Mouse (Mus musculus): ENCODE data around the gene Map1lc3b. TPM values are rescaled to one million over a fixed set of nuclear protein-coding genes. Genes with fewer than 3 reads are reported as not detected.

Gene Map1lc3b
- total RNA-seq, 1 experiment from 2014 or later: 161 TPM

- ATAC-seq (replicated peaks; ENCODE audit: insufficient number of reproducible peaks, low FRiP score, low TSS enrichment, poor library complexity, severe bottlenecking): peak; percentile 60; the same call in 1 of the 2 replicates
Measured at GRCm38 (mm10) chr8:121598892-121599291, 8.7 kb downstream of the Map1lc3b start.

DNA sequence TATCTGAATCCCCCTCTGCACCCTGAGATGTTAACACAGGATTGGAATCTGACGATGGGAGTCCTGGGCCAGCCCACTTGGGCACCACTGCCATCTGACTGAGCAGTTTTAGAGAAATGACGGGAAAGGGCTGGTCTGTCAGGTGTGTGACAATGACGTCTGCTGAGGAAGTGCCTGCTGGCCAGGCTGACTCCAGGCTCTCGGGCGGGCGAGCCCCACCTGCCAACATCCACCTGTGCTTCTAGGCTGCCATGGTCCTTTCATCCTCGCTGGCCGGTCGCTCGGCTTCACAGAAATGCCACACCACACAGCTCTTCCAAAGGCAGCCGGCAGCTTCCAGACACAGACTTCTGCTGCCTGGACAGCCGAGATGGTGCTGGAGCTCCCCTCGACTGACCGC, 9.7 kb downstream of the Map1lc3b start:
- no peak for ATAC-seq (replicated peaks; ENCODE audit: insufficient number of reproducible peaks, low FRiP score, low TSS enrichment, poor library complexity, severe bottlenecking)

DNA sequence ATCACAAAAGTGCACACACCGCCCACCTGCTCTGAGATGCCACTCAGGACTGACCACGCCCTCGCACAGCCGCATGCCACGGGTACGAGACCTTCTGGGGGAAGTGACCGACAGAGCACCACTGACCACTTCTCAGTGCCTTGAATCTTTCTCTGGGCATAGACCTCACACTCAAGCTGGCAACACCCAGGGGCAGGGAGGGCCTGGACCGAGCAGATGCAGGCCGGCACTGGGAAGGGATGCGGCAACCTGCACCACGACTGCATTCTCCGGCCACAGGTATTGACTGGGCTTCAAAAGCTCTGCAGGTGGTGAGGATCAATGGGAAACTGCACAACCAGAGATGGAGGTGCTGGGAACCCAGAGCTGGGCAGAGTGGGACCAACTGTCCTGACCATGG, 12.2 kb downstream of the Map1lc3b start:
- no peak for ATAC-seq (replicated peaks; ENCODE audit: insufficient number of reproducible peaks, low FRiP score, low TSS enrichment, poor library complexity, severe bottlenecking)

- ATAC-seq (replicated peaks; ENCODE audit: insufficient number of reproducible peaks, low FRiP score, low TSS enrichment, poor library complexity, severe bottlenecking): no peak
Measured at GRCm38 (mm10) chr8:121602860-121603259, 12.7 kb downstream of the Map1lc3b start.

GRCm38 (mm10) chr8:121603801-121604200, 13.6 kb downstream of the Map1lc3b start:
- no peak for ATAC-seq (replicated peaks; ENCODE audit: insufficient number of reproducible peaks, low FRiP score, low TSS enrichment, poor library complexity, severe bottlenecking)

GRCm38 (mm10) chr8:121607661-121608060, 17.5 kb downstream of the Map1lc3b start:
- ATAC-seq (replicated peaks; ENCODE audit: insufficient number of reproducible peaks, low FRiP score, low TSS enrichment, poor library complexity, severe bottlenecking): no peak

- ATAC-seq (replicated peaks; ENCODE audit: insufficient number of reproducible peaks, low FRiP score, low TSS enrichment, poor library complexity, severe bottlenecking): no peak
Measured at GRCm38 (mm10) chr8:121609251-121609650, 19.1 kb downstream of the Map1lc3b start.

- ATAC-seq (replicated peaks; ENCODE audit: insufficient number of reproducible peaks, low FRiP score, low TSS enrichment, poor library complexity, severe bottlenecking): no peak
Measured at GRCm38 (mm10) chr8:121609916-121610315, 19.8 kb downstream of the Map1lc3b start.

DNA sequence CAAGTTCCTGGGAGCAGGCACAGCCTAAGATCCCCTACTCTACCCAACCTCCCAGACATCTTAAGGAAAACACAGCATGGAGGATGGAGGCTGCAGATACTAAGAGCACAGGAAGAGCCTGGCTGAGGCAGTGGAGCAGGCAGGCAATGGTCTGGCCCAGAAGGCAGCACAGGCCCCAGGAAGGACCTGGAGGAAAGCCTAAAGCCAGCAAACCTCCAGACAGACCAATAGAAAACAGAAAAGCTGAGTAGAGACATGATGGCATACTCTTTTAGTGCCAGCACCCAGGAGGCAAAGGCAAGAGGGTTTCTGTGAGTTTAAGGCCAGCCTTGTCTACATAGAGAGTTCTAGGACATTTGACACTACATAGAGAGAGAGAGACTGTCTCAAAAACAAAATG, 23.3 kb downstream of the Map1lc3b start:
- ATAC-seq (replicated peaks; ENCODE audit: insufficient number of reproducible peaks, low FRiP score, low TSS enrichment, poor library complexity, severe bottlenecking): no peak

DNA sequence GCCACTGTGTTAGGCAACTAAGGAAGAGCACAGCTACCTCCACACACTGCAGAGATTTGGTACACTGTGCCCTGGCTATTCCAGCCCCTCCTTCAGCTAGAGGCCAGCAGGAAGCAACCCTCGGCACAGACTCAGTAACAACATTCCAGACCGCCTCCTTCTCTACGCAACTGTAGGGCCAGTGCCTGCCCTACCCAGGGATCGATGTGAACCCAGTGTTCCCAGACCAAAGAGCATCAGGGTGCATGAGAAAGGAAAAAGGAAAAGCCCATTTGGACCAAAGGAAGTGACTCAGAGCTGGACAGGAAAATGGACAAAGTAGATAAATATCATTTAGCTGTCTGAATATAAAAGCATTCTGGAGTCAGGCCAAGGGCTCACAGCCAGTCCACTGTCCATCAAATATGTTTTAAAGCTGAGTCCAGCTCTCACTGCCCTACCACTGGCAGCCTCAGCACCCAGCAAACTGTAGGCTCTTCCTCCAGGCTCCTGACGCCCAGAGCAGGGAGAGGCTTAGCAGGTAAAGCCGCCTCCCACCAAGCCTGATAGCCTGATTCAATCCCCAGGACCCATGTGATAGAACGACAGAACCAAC, 29.3 kb downstream of the Map1lc3b start:
- ATAC-seq (replicated peaks; ENCODE audit: insufficient number of reproducible peaks, low FRiP score, low TSS enrichment, poor library complexity, severe bottlenecking): no peak

- ATAC-seq (replicated peaks; ENCODE audit: insufficient number of reproducible peaks, low FRiP score, low TSS enrichment, poor library complexity, severe bottlenecking): no peak
Measured at GRCm38 (mm10) chr8:121620801-121621516, 30.8 kb downstream of the Map1lc3b start.

GRCm38 (mm10) chr8:121621879-121622278, 31.7 kb downstream of the Map1lc3b start:
- ATAC-seq (replicated peaks; ENCODE audit: insufficient number of reproducible peaks, low FRiP score, low TSS enrichment, poor library complexity, severe bottlenecking): no peak

GRCm38 (mm10) chr8:121623043-121623442, 32.9 kb downstream of the Map1lc3b start:
- no peak for ATAC-seq (replicated peaks; ENCODE audit: insufficient number of reproducible peaks, low FRiP score, low TSS enrichment, poor library complexity, severe bottlenecking)

- no peak for ATAC-seq (replicated peaks; ENCODE audit: insufficient number of reproducible peaks, low FRiP score, low TSS enrichment, poor library complexity, severe bottlenecking)
Measured at GRCm38 (mm10) chr8:121628681-121629080, 38.5 kb downstream of the Map1lc3b start.

GRCm38 (mm10) chr8:121631645-121632071, 41.5 kb downstream of the Map1lc3b start:
- ATAC-seq (replicated peaks; ENCODE audit: insufficient number of reproducible peaks, low FRiP score, low TSS enrichment, poor library complexity, severe bottlenecking): no peak

DNA sequence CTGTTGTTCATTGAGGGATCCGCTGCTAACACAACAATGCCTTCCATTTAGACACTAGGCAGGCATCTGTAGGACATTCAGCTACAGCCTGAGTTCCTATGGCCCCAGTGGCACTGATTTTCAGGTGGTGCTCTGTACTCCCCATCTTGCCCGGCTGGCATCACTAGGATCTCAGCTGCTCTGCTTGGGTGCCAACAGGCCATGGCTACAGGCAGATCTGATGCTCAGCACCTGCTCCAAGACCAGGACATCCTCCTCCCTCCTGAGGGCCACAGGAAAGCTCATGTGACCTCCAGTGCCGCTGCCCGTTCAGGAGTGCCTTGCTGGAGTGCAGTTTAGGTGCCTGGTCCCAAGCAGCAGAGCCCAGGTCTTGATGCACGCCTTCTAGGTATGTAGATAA, 42.2 kb downstream of the Map1lc3b start:
- no peak for ATAC-seq (replicated peaks; ENCODE audit: insufficient number of reproducible peaks, low FRiP score, low TSS enrichment, poor library complexity, severe bottlenecking)

DNA sequence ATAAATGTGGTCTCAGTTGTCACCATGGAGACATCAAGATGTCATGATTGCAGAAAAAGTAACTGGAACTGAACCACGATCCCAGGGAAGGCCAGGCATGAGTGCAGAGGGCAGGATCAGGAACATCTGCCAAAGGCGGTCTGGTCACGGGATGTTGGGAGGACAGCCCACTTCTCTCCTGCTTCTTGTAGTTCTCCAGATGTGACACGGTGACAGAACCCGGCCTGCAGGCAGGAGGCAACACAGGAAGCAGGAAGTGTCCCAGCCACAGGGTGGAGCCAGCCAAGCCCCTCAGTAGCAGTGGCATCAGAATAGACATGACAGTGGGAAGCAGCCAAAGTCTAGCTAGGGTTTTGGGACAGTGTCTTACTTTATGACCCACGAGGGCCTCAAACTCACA, 45.4 kb downstream of the Map1lc3b start:
- ATAC-seq (replicated peaks; ENCODE audit: insufficient number of reproducible peaks, low FRiP score, low TSS enrichment, poor library complexity, severe bottlenecking): no peak

DNA sequence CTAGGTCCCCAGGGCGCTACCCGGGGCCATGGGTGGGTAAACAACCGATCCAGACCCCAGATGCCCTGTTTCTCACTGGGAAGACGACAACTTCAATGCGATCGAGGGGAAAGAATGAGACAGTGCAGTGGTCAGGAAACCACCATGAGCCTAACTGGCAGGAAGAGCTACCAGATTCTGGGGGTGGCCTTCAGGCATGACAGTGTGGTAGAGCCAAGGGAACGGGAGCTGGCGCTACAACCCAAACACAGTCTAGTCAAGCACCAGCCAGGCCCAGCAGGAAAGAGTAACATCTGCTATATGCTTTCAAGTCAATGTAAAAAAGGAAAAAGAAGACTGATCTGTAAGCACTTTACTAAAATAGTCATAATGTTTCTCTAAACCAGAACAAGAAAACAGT, 46.0 kb downstream of the Map1lc3b start:
- no peak for ATAC-seq (replicated peaks; ENCODE audit: insufficient number of reproducible peaks, low FRiP score, low TSS enrichment, poor library complexity, severe bottlenecking)

- no peak for ATAC-seq (replicated peaks; ENCODE audit: insufficient number of reproducible peaks, low FRiP score, low TSS enrichment, poor library complexity, severe bottlenecking)
Measured at GRCm38 (mm10) chr8:121642804-121643203, 52.6 kb downstream of the Map1lc3b start.

DNA sequence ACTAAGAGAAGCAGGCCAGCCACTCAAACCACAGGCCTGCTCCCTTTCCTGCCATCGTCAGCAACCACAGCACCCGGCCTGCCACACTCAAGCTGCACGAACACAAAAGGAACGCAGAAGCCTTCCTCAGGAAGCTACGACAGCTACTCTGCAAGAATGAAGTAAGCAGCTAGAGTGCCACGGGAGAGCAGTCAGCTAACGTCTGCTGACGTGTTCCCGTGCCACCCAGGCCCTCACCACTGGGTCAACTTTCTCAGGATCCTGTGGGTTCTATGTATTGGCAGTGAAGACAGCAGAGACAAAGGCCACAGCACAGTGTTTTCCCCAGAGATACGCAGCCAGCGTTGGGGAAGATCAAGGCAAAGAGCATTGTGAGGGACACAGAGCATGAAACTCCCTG, 53.2 kb downstream of the Map1lc3b start:
- no peak for ATAC-seq (replicated peaks; ENCODE audit: insufficient number of reproducible peaks, low FRiP score, low TSS enrichment, poor library complexity, severe bottlenecking)
